Mouse (Mus musculus): ENCODE results near the gene Pard6b. TPM values are rescaled to one million over a fixed set of nuclear protein-coding genes. Genes with fewer than 3 reads are reported as not detected.
"Not testable (repeated sequence)": the region's sequence is repeated elsewhere in the genome, so short reads cannot be mapped to it uniquely, and the experiment has no call there.

The Pard6b gene
- polyA plus RNA-seq, 1 experiment from 2014 or later: 5.4 TPM

GRCm38 (mm10) chr2:168049002-168049635 lies 31.7 kb upstream of the Pard6b start:
- Histone ChIP-seq H3K9me3 (no peaks in the 10 kb centered on the region), H3K4me3 (replicated peaks) (peak overlapping the region; percentile 49), H3K27ac (no peak overlapping the region), H3K36me3 (no peaks in the 10 kb centered on the region), H3K4me2 (peak overlapping the region; percentile 83), H3K4me1 (replicated peaks) (peaks cover 43% of the 10 kb centered on the region), H3K27me3 (peaks cover 51% of the 10 kb centered on the region), H3K9ac (replicated peaks) (peak overlapping the region; percentile 37)
- no peak for ATAC-seq (ENCODE audit: insufficient number of reproducible peaks, insufficient read depth, low FRiP score, low TSS enrichment, low read depth)
- WGBS: 11% methylated on average over 16 of the region's 16 CpGs

- Histone ChIP-seq H3K27me3 (peaks cover 51% of the 10 kb centered on the region), H3K9me3 (no peaks in the 10 kb centered on the region)
Measured at GRCm38 (mm10) chr2:168050000-168050942, 30.5 kb upstream of the Pard6b start.

GRCm38 (mm10) chr2:168052156-168052555 lies 28.6 kb upstream of the Pard6b start:
- no peaks in the 10 kb centered on the region for H3K9me3 ChIP-seq
- peaks cover 51% of the 10 kb centered on the region for H3K27me3 ChIP-seq
- ATAC-seq (ENCODE audit: insufficient number of reproducible peaks, insufficient read depth, low FRiP score, low TSS enrichment, low read depth): no peak
- H3K9ac ChIP-seq (replicated peaks): no peak overlapping the region
- H3K4me2 ChIP-seq: no peak overlapping the region
- H3K36me3 ChIP-seq: no peaks in the 10 kb centered on the region
- WGBS: 88% methylated on average over 1 of the region's 1 CpGs
- H3K27ac ChIP-seq: no peak overlapping the region
- H3K4me3 ChIP-seq (replicated peaks): no peak overlapping the region
- H3K4me1 ChIP-seq (replicated peaks): peaks cover 37% of the 10 kb centered on the region

More at GRCm38 (mm10) chr2:168050000-168050942, 30.5 kb upstream of the Pard6b start:
- Histone ChIP-seq H3K27ac (peak overlapping the region; percentile 41; the same call in 1 of the 2 replicates), H3K4me1 (replicated peaks) (peaks cover 34% of the 10 kb centered on the region), H3K36me3 (no peaks in the 10 kb centered on the region), H3K4me2 (peak overlapping the region; percentile 83), H3K4me3 (replicated peaks) (peak overlapping the region; percentile 49), H3K9ac (replicated peaks) (peak overlapping the region; percentile 69)
- no peak for ATAC-seq (ENCODE audit: insufficient number of reproducible peaks, insufficient read depth, low FRiP score, low TSS enrichment, low read depth)
- under 1% methylated on average over 56 of the region's 56 CpGs for WGBS

DNA sequence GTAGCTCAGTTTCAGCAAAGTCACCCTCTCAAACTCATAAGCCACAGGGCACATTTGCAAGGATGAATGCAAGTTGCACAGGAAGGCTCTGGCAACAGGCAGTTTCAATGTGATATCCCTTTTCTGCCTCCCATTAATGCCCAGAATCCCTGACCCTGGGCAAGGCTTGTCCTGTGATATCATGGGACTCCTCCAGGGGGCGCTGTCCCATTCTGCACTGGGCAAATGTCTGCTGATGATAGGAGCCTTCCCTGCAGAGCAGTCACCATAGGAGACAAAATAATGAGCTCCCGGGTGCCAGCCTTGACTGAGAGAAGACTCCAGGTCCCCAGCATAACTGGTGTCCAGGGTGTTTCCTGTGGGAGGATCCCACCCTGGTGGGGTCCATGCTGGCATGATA lies 28.1 kb upstream of the Pard6b start:
- no peak overlapping the region for H3K4me2 ChIP-seq
- no peaks in the 10 kb centered on the region for H3K36me3 ChIP-seq
- peaks cover 47% of the 10 kb centered on the region for H3K27me3 ChIP-seq
- H3K4me1 ChIP-seq (replicated peaks): peaks cover 37% of the 10 kb centered on the region
- no peak for ATAC-seq (ENCODE audit: insufficient number of reproducible peaks, insufficient read depth, low FRiP score, low TSS enrichment, low read depth)
- H3K4me3 ChIP-seq (replicated peaks): no peak overlapping the region
- H3K9me3 ChIP-seq: no peaks in the 10 kb centered on the region
- H3K27ac ChIP-seq: no peak overlapping the region
- no peak overlapping the region for H3K9ac ChIP-seq (replicated peaks)
- WGBS: 13% methylated on average over 2 of the region's 2 CpGs

DNA sequence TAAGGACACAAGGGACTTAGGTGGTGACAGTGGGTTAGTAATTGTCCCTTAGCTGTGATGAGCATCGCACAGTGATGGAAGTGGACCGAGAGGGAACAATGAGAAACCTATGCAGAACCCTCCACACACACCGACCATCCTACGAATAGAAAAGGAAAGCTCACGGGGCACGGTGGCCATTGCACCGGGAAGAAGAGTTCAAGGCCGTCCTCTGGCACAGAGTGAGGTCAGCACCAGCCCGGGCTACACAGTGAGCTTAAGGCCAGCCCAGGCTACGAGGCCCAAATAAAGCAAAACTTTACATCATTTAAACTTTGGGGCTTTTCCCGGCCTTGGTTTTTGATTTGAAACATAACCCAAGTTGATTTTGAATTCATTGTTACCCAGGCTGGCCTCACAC lies 26.7 kb upstream of the Pard6b start:
- ATAC-seq (ENCODE audit: insufficient number of reproducible peaks, insufficient read depth, low FRiP score, low TSS enrichment, low read depth): no peak
- Histone ChIP-seq H3K4me3 (replicated peaks) (no peak overlapping the region), H3K4me1 (replicated peaks) (peaks cover 41% of the 10 kb centered on the region), H3K27ac (no peak overlapping the region), H3K36me3 (no peaks in the 10 kb centered on the region), H3K27me3 (peaks cover 35% of the 10 kb centered on the region), H3K9me3 (0 out of 2 replicates have a peak, but pooled peaks cover under 1% of the 10 kb centered on the region), H3K4me2 (no peak overlapping the region), H3K9ac (replicated peaks) (no peak overlapping the region)
- WGBS: 92% methylated on average over 11 of the region's 11 CpGs

DNA sequence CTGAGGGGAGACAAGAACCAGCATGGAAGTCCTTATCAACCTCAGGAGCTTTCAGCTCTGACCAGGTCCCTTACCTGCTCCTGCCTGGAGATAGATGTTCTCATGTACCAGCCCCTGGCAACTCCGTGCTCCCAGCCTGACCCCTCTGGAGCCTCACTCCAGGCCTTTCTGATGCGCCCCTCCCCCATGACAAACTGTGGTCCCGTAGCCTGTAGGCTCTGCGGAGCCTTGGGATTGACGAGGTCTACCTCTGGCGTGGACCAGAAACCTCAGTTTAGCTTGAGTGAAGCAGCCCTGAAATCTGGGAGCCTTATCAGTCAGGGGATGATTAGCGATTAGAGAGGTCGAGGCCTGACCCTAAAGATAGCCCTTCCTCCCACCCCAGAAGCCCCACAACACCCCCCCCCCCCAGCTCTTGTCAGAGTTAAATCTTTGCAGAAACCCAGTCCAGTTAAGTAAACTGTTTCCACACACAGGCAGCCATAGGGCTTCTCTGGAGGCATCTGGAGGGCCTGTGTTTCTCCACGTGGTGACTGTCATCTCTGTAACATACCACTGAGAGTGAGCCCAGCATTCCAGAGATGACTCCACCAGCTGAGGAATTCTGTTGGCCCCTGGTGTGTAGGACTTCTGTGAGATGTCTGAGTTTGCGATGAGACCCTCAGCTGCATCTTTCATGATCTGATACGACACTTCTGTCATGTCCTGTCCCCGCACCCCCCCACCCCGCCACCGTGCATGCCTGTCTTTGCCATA lies 24.7 kb upstream of the Pard6b start:
- peak; percentile 27; the same call in 1 of the 2 replicates for ATAC-seq (ENCODE audit: insufficient number of reproducible peaks, insufficient read depth, low FRiP score, low TSS enrichment, low read depth)
- Histone ChIP-seq H3K4me2 (peak overlapping the region; percentile 30; the same call in 1 of the 2 replicates), H3K9ac (replicated peaks) (no peak overlapping the region; the same call in 1 of the 2 replicates), H3K9me3 (peaks cover 6% of the 10 kb centered on the region; the same call in 1 of the 2 replicates), H3K4me3 (replicated peaks) (no peak overlapping the region), H3K36me3 (no peaks in the 10 kb centered on the region), H3K27ac (peak overlapping the region; percentile 76), H3K4me1 (replicated peaks) (peaks cover 25% of the 10 kb centered on the region), H3K27me3 (peaks cover 15% of the 10 kb centered on the region)
- WGBS: 13% methylated on average over 14 of the region's 14 CpGs

- peaks cover 25% of the 10 kb centered on the region for H3K4me1 ChIP-seq (replicated peaks)
- ATAC-seq (ENCODE audit: insufficient number of reproducible peaks, insufficient read depth, low FRiP score, low TSS enrichment, low read depth): peak; percentile 18; the same call in 1 of the 2 replicates
- H3K27me3 ChIP-seq: peaks cover 10% of the 10 kb centered on the region
- H3K4me2 ChIP-seq: peak overlapping the region; percentile 30; the same call in 1 of the 2 replicates
- no peak overlapping the region for H3K9ac ChIP-seq (replicated peaks)
- no peaks in the 10 kb centered on the region for H3K36me3 ChIP-seq
- peaks cover 6% of the 10 kb centered on the region; the same call in 1 of the 2 replicates for H3K9me3 ChIP-seq
- no peak overlapping the region for H3K4me3 ChIP-seq (replicated peaks)
- 8% methylated on average over 8 of the region's 8 CpGs for WGBS
- peak overlapping the region; percentile 76 for H3K27ac ChIP-seq
Measured at GRCm38 (mm10) chr2:168056666-168056933, 24.2 kb upstream of the Pard6b start.

GRCm38 (mm10) chr2:168057876-168058275 lies 22.9 kb upstream of the Pard6b start:
- not testable (repeated sequence) for H3K36me3 ChIP-seq; H3K27me3 ChIP-seq; ATAC-seq (ENCODE audit: insufficient number of reproducible peaks, insufficient read depth, low FRiP score, low TSS enrichment, low read depth); H3K4me3 ChIP-seq (replicated peaks); H3K4me2 ChIP-seq; H3K27ac ChIP-seq; H3K9ac ChIP-seq (replicated peaks); H3K9me3 ChIP-seq
- peaks cover 25% of the 10 kb centered on the region for H3K4me1 ChIP-seq (replicated peaks)
- 64% methylated on average over 2 of the region's 2 CpGs for WGBS

DNA sequence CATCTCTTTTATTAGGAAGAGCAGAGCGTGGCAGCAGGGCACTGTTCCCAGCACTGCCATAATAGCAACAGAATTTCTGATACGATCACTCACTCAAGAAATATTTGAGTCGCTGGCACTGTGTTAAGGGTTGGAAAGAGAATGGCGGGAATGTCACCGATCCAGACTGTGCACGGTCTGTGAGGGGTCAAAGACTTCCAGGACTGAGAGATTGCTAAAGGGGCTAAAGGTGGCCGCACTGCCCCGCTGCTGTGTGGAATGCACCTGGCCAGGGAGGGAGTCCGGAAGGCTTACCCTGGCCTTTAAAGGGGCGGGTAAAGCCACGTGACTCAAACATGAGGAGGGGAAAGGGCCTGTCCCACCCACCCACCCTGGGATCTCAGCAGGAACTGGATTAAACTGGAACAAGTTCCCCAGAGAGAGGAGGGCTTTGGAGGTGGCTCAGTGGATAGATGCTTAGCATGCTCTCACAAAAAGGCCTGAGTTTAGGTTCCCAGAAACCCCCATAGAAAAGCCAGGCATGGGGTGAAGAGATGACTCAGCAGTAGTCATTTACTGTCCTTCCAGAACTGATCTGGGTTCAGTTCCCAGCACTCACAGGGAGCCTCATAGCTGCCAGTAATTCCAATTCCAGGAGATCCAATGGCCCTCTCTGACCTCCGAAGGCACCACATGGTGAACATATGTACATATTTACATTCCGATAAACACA lies 22.2 kb upstream of the Pard6b start:
- Histone ChIP-seq H3K4me1 (replicated peaks) (peaks cover 25% of the 10 kb centered on the region), H3K4me2 (no peak overlapping the region; the same call in 1 of the 2 replicates), H3K27me3 (no peaks in the 10 kb centered on the region), H3K9ac (replicated peaks) (no peak overlapping the region), H3K9me3 (peaks cover 6% of the 10 kb centered on the region; the same call in 1 of the 2 replicates), H3K27ac (no peak overlapping the region), H3K4me3 (replicated peaks) (no peak overlapping the region), H3K36me3 (no peaks in the 10 kb centered on the region)
- no peak for ATAC-seq (ENCODE audit: insufficient number of reproducible peaks, insufficient read depth, low FRiP score, low TSS enrichment, low read depth)
- WGBS: 24% methylated on average over 13 of the region's 13 CpGs

- H3K27ac ChIP-seq: no peak overlapping the region
- no peaks in the 10 kb centered on the region for H3K36me3 ChIP-seq
- no peak for ATAC-seq (ENCODE audit: insufficient number of reproducible peaks, insufficient read depth, low FRiP score, low TSS enrichment, low read depth)
Measured at GRCm38 (mm10) chr2:168059200-168059790, 21.5 kb upstream of the Pard6b start.

More at GRCm38 (mm10) chr2:168059200-168059790, 21.5 kb upstream of the Pard6b start:
- Histone ChIP-seq H3K9me3 (peaks cover 6% of the 10 kb centered on the region; the same call in 1 of the 2 replicates), H3K27me3 (no peaks in the 10 kb centered on the region), H3K4me2 (no peak overlapping the region), H3K4me3 (replicated peaks) (no peak overlapping the region), H3K4me1 (replicated peaks) (peaks cover 25% of the 10 kb centered on the region), H3K9ac (replicated peaks) (no peak overlapping the region)
- WGBS: 80% methylated on average over 6 of the region's 6 CpGs

Data from limb, embryonic 12.5 days (tissue).